Mouse (Mus musculus) kidney, embryonic 16.5 days (tissue): Measurements from ENCODE around the gene Egfl7. TPM values are rescaled to one million over a fixed set of nuclear protein-coding genes. Genes with fewer than 3 reads are reported as not detected.
A peak's percentile ranks its signal among the peaks of the same experiment; 100 is the strongest.

ENCODE experiments used
- ATAC-seq: fragments of 200-750 bp; cut with Nextera tagmentation; 2 replicates; pipeline ENCODE4 v1.8.0; 2017; ENCODE audit warnings: moderate TSS enrichment; ENCODE audit not compliant: low FRiP score, low TSS enrichment
- H3K27ac ChIP-seq: fragments of 300-500 bp; sonication (generic); 2 replicates; pipeline ENCODE4 v1.5.1; 2014; ENCODE audit warnings: low read length
- H3K27me3 ChIP-seq: fragments of 300-500 bp; sonication (generic); 2 replicates; pipeline ENCODE4 v1.6.1; 2014; ENCODE audit warnings: low read length, control low read depth, mixed read lengths; ENCODE audit not compliant: insufficient read depth
- H3K36me3 ChIP-seq: fragments of 300-500 bp; sonication (generic); 2 replicates; pipeline ENCODE4 v1.6.1; 2014; ENCODE audit warnings: low read length, control low read depth, mixed read lengths; ENCODE audit not compliant: insufficient read depth
- H3K4me1 ChIP-seq: fragments of 300-500 bp; sonication (generic); 2 replicates; pipeline ENCODE4 v1.6.1; 2014; ENCODE audit warnings: low read length, control low read depth, mixed read lengths; ENCODE audit not compliant: insufficient read depth
- H3K4me2 ChIP-seq: fragments of 300-500 bp; sonication (generic); replicated peaks from 2 replicates; pipeline ENCODE4 v1.6.1; 2014; ENCODE audit warnings: low read depth, low read length
- H3K4me3 ChIP-seq: fragments of 300-500 bp; sonication (generic); 2 replicates; pipeline ENCODE4 v1.5.1; 2014; ENCODE audit warnings: mild to moderate bottlenecking, low read length
- H3K9ac ChIP-seq: fragments of 300-500 bp; sonication (generic); replicated peaks from 2 replicates; pipeline ENCODE4 v1.6.1; 2014; ENCODE audit warnings: low read length
- H3K9me3 ChIP-seq: fragments of 300-500 bp; sonication (generic); 2 replicates; pipeline ENCODE4 v1.6.1; 2016; ENCODE audit warnings: low read length, control low read depth
- WGBS: fragments of 180-500 bp; shearing (Covaris S2); extraction: QIAGEN DNeasy Blood & Tissue Kit; methylation state at CpG from one replicate; pipeline ENCODE4 v1.1.7; 2014; 5-methylcytosine and 5-hydroxymethylcytosine counted together
- polyA plus RNA-seq: library from polyadenylated mRNA; unstranded; fragments of >200 nt; fragmentation: Nextera tagmentation; extraction: Ambion mirVana; gene quantifications from 2 replicates; pipeline ENCODE4 v1.2.1, GENCODE M21; 2015

The Egfl7 gene
- polyA plus RNA-seq, 1 experiment from 2014 or later = 266 TPM

DNA sequence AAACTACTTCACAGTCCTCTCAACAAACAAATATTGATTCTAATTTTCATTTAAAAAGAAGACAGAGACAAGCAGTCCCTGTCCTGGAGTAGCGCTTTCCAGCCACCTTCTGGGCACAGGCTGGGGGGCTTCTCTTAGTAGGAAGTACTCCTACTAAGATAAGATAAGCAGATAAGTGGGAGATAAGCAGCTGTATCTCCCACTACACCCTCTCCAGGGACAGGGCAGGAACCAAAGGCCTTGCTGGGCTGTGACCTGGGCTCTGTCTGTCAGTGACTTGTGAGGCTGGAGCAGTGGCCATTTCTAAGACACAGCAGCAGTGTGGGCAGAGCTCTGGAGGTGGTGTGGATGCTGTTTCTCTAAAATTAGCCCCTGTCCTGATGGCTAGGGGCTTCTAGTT lies 4.4 kb upstream of the Egfl7 start:
- ATAC-seq = no peak
- Histone ChIP-seq H3K9me3 (no peaks in the 10 kb centered on the region), H3K27me3 (no peaks in the 10 kb centered on the region), H3K4me1 (peaks cover 19% of the 10 kb centered on the region), H3K9ac (no peak overlapping the region), H3K4me2 (no peak overlapping the region), H3K36me3 (no peaks in the 10 kb centered on the region), H3K4me3 (no peak overlapping the region), H3K27ac (peak overlapping the region; percentile 11)
- WGBS = 82% methylated on average over 1 of the region's 1 CpGs

GRCm38 (mm10) chr2:26575865-26576264 lies 3.9 kb upstream of the Egfl7 start:
- no peaks in the 10 kb centered on the region for H3K27me3 ChIP-seq
- H3K9ac ChIP-seq = no peak overlapping the region
- H3K36me3 ChIP-seq = no peaks in the 10 kb centered on the region
- no peak overlapping the region for H3K4me3 ChIP-seq
- H3K4me1 ChIP-seq = peaks cover 19% of the 10 kb centered on the region
- no peak overlapping the region for H3K4me2 ChIP-seq
- no peaks in the 10 kb centered on the region for H3K9me3 ChIP-seq
- WGBS = 59% methylated on average over 4 of the region's 4 CpGs
- H3K27ac ChIP-seq = peak overlapping the region; percentile 72
- peak; percentile 39; the same call in 1 of the 2 replicates for ATAC-seq

DNA sequence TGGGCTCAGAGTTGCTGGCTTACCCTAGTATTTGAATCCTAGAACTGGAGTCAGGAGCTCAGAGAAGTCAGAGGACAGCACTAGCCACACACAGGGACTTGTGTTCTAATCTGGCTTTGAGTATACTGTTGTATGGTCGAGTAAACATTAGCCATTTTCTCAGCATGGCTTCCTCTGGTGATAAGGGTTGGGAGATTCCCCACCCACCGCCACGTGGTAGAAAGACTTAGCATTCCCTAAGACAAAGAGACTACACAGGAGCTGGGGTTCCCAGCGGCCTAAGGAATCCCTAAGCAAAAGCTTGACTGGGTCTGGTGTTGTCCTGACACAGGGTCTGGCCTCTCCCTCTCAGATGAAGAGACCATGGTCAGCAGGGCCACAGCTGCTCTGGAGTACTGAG lies 3.4 kb upstream of the Egfl7 start:
- Histone ChIP-seq H3K4me3 (no peak overlapping the region), H3K4me1 (peaks cover 19% of the 10 kb centered on the region), H3K4me2 (no peak overlapping the region), H3K9ac (no peak overlapping the region), H3K9me3 (no peaks in the 10 kb centered on the region), H3K27me3 (no peaks in the 10 kb centered on the region), H3K27ac (peak overlapping the region; percentile 72), H3K36me3 (no peaks in the 10 kb centered on the region)
- WGBS = 67% methylated on average over 4 of the region's 4 CpGs
- ATAC-seq = no peak

- Histone ChIP-seq H3K4me3 (no peak overlapping the region), H3K4me1 (peaks cover 12% of the 10 kb centered on the region), H3K36me3 (no peaks in the 10 kb centered on the region), H3K9me3 (no peaks in the 10 kb centered on the region), H3K9ac (no peak overlapping the region), H3K27me3 (no peaks in the 10 kb centered on the region), H3K4me2 (0 out of 2 replicates have a peak overlapping the region, but pooled peaks have one; percentile 11), H3K27ac (peak overlapping the region; percentile 72)
- ATAC-seq = peak; percentile 50
- WGBS = 41% methylated on average over 6 of the region's 6 CpGs
These were observed 1.4 kb upstream of the Egfl7 start for GRCm38 (mm10) chr2:26578369-26578768.

GRCm38 (mm10) chr2:26580751-26581150 lies 937 bp downstream of the Egfl7 start:
- ATAC-seq = no peak
- WGBS = 80% methylated on average over 5 of the region's 5 CpGs
- 0 out of 2 replicates have a peak overlapping the region, but pooled peaks have one; percentile 22 for H3K9ac ChIP-seq
- H3K9me3 ChIP-seq = no peaks in the 10 kb centered on the region
- H3K4me1 ChIP-seq = 0 out of 2 replicates have a peak, but pooled peaks cover 2% of the 10 kb centered on the region
- H3K36me3 ChIP-seq = no peaks in the 10 kb centered on the region
- no peak overlapping the region for H3K4me3 ChIP-seq
- peak overlapping the region; percentile 19; the same call in 1 of the 2 replicates for H3K4me2 ChIP-seq
- no peaks in the 10 kb centered on the region for H3K27me3 ChIP-seq
- H3K27ac ChIP-seq = peak overlapping the region; percentile 51; the same call in 1 of the 2 replicates

DNA sequence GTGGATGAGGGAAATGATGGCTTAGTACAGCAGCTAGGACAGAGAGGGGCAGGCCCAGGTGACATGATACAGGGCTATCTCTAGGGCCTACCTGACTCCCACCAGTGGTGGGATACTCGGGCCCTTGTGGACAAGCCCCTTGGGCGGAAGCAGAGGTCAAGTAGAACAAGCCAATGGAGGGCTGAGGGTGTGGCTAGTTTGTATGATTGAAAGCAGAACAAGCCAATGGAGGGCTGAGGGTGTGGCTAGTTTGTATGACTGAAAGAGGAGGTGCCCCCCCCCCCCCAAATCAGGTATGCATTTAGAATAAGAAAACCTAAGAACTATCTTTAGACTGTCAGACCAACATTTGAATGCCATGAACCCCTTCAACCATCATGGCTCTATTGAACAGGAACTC lies 2.4 kb downstream of the Egfl7 start:
- H3K4me2 ChIP-seq = no peak overlapping the region; the same call in 1 of the 2 replicates
- H3K4me1 ChIP-seq = peaks cover 8% of the 10 kb centered on the region
- no peaks in the 10 kb centered on the region for H3K9me3 ChIP-seq
- H3K27ac ChIP-seq = peak overlapping the region; percentile 73; the same call in 1 of the 2 replicates
- H3K9ac ChIP-seq = no peak overlapping the region
- no peaks in the 10 kb centered on the region for H3K36me3 ChIP-seq
- no peak for ATAC-seq
- no peaks in the 10 kb centered on the region for H3K27me3 ChIP-seq
- H3K4me3 ChIP-seq = no peak overlapping the region
- 52% methylated on average over 2 of the region's 2 CpGs for WGBS

DNA sequence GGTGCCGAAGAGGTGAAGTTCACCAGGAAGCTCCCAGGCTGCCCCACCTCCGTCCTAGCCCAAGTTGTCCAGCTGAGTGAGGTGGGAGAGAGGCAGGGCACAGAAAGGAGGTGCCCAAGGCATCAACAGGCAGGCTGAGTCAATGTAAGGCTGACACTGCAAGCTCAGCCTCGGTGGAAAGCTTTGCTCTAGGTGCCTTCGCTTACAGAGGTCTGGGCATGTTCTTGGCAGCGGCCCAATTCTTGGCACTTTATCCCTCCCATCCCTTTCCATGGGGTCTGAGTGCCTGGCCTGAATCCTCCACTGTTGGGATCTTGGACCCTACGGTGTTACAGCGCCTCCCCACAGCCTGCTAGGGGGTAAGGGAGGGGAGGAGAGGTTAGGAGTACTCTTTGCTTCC lies 2.9 kb downstream of the Egfl7 start:
- ATAC-seq = no peak
- WGBS = 74% methylated on average over 7 of the region's 7 CpGs
- Histone ChIP-seq H3K4me2 (peak overlapping the region; percentile 32; the same call in 1 of the 2 replicates), H3K4me3 (no peak overlapping the region; the same call in 1 of the 2 replicates), H3K9me3 (no peaks in the 10 kb centered on the region), H3K4me1 (peaks cover 11% of the 10 kb centered on the region), H3K36me3 (no peaks in the 10 kb centered on the region), H3K27me3 (no peaks in the 10 kb centered on the region), H3K9ac (0 out of 2 replicates have a peak overlapping the region, but pooled peaks have one; percentile 20), H3K27ac (peak overlapping the region; percentile 73; the same call in 1 of the 2 replicates)

DNA sequence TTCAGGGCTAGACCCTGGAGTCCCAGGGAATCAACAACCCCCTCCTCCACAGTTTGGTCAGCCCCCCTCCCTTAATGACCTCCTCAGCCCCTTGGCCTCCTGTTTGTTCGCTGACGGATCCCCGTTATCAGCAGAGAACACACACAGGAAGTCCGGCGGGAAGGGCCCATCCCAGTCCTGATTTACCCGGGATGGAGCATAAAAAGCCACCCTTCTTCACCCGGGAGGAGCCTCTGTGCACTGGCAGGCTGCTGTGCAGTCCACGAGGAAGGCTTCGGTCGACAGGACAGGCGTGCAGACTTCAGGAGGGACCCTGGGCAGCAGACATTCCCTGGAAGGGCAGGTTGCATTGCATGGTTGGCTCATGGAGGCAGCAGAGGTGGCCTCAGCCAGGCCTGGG lies 3.8 kb downstream of the Egfl7 start:
- H3K9ac ChIP-seq = peak overlapping the region; percentile 42
- 40% methylated on average over 11 of the region's 11 CpGs for WGBS
- H3K27ac ChIP-seq = peak overlapping the region; percentile 73
- no peaks in the 10 kb centered on the region for H3K9me3 ChIP-seq
- ATAC-seq = peak; percentile 29
- no peaks in the 10 kb centered on the region for H3K36me3 ChIP-seq
- peaks cover 19% of the 10 kb centered on the region for H3K4me1 ChIP-seq
- H3K27me3 ChIP-seq = no peaks in the 10 kb centered on the region
- 0 out of 2 replicates have a peak overlapping the region, but pooled peaks have one; percentile 32 for H3K4me2 ChIP-seq
- H3K4me3 ChIP-seq = peak overlapping the region; percentile 54

GRCm38 (mm10) chr2:26585713-26586112 lies 5.9 kb downstream of the Egfl7 start:
- peak overlapping the region; percentile 62 for H3K9ac ChIP-seq
- ATAC-seq = no peak
- WGBS = 49% methylated on average over 6 of the region's 6 CpGs
- peak overlapping the region; percentile 54 for H3K4me3 ChIP-seq
- peaks cover 21% of the 10 kb centered on the region for H3K4me1 ChIP-seq
- H3K9me3 ChIP-seq = no peaks in the 10 kb centered on the region
- H3K36me3 ChIP-seq = no peaks in the 10 kb centered on the region; the same call in 1 of the 2 replicates
- H3K4me2 ChIP-seq = no peak overlapping the region
- H3K27ac ChIP-seq = peak overlapping the region; percentile 73
- no peaks in the 10 kb centered on the region for H3K27me3 ChIP-seq

GRCm38 (mm10) chr2:26586294-26587043 lies 6.7 kb downstream of the Egfl7 start, which contains the start of gene Gm20532:
TSS of gene Gm20532 (plus strand) at chr2:26586639.
- H3K4me2 ChIP-seq = peak within 1 kb of the TSS; percentile 72
- H3K9ac ChIP-seq = peak within 1 kb of the TSS; percentile 72
- no peaks in the 10 kb centered on the region for H3K9me3 ChIP-seq
- WGBS = under 1% methylated on average over 54 of the region's 65 CpGs
- peak; percentile 72 for ATAC-seq
- peak within 1 kb of the TSS; percentile 73 for H3K27ac ChIP-seq
- peaks cover 21% of the 10 kb centered on the region for H3K4me1 ChIP-seq
- peak within 1 kb of the TSS; percentile 54 for H3K4me3 ChIP-seq
- no peaks in the 10 kb centered on the region for H3K27me3 ChIP-seq
- no peaks in the 10 kb centered on the region; the same call in 1 of the 2 replicates for H3K36me3 ChIP-seq
